Mouse (Mus musculus) heart, adult 2 months (tissue): ENCODE measurements around the gene Sesn2.

ENCODE experiments used
- CTCF ChIP-seq: fragments of 200-600 bp; IDR thresholded peaks from 2 replicates; pipeline ENCODE4 v1.8.1; 2022; ENCODE audit warnings: antibody characterized with exemption, mild to moderate bottlenecking, moderate library complexity
- EP300 ChIP-seq: fragments of 200-500 bp; IDR thresholded peaks from 2 replicates; pipeline ENCODE4 v1.6.1; 2011; ENCODE audit warnings: low read depth, low read length, control low read depth; ENCODE audit not compliant: insufficient read depth
- POLR2A ChIP-seq: fragments of 200-500 bp; IDR thresholded peaks from 2 replicates; pipeline ENCODE4 v1.6.1; 2011; ENCODE audit warnings: mild to moderate bottlenecking, low read depth, low read length, control low read depth; ENCODE audit not compliant: insufficient read depth

DNA sequence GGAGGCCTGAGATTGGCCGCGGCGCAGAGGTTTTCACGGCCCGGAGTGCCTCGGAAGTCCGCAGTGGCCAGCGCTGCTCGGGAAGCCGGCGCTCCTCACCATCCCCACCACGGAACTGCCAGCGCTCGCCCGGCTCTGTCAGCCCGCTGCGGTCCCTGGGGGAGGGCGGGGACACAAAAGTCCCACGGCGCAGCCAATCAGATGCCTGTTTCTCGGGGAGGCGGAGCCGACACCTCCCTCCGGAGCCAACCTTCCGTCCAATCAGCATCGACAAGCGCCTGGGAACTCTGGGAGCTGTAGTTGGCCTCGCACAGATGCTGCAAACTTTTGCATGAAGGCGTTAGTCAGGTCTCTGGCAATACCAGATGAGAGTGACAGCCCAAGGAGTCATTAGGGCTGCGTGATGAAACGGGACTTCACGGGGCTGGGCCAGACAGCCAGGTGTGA is at the start of gene Sesn2:
- TF ChIP-seq POLR2A (peak; percentile 95), CTCF (no peak), EP300 (peak; percentile 19; the same call in 1 of the 2 replicates)
